Mouse (Mus musculus) CD4-positive, CD25-positive, alpha-beta regulatory T cell, adult 4 months (primary cell): Measurements from ENCODE around the gene Matn4. TPM values are rescaled to one million over a fixed set of nuclear protein-coding genes. Genes with fewer than 3 reads are reported as not detected.

Experiments
- ATAC-seq: one replicate; pipeline ENCODE4 v1.8.0; 2017
- polyA plus RNA-seq, 2 experiments: library from polyadenylated mRNA; unstranded; fragments of 100-300 nt; shearing (Covaris generic); gene quantifications; one replicate each; pipeline ENCODE4 v1.2.1; 2017

Gene Matn4
- polyA plus RNA-seq, 2 experiments from 2014 or later, result not detected

DNA sequence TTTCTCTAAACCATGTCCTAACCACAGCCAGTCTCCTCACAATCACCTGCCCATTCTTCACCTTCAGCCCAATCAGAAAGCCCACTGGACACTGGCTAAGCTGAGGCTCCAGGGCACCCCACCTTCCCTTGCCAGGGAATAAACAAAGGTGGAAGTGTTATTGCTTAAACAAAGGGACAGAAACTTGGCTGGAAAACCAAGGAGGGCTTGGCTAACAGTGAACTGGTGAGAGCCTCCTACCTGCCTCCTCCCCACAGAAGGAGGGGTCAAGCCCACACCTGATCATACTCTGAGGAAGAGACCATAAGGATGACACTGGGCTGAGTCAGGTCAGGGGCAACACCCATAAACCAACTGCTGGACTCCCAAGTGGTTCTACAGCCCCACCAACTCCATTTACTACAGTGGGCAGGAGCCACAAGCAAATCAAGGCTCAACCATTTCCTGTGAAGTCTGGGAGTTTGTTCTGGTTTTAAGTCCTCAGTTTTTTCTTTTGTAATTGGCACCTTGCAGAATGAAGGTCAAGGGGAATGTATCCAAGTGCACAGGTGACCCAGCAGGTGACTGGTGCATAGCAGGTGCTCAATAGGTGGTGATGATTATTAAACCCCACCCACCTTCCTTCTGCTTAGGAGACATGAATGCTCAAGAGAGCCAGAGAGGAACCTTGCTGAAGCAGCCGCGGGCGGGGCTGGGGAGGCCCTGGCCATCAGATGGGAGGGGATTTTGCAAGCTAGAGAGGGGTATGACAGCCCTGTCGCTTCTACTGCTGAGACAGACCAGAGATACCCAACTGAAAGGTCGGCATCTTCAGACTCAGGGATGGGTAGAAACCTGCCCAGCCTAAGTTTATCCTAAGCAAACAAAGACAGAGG is 30.5 kb upstream of the Matn4 start:
- no peak for ATAC-seq

DNA sequence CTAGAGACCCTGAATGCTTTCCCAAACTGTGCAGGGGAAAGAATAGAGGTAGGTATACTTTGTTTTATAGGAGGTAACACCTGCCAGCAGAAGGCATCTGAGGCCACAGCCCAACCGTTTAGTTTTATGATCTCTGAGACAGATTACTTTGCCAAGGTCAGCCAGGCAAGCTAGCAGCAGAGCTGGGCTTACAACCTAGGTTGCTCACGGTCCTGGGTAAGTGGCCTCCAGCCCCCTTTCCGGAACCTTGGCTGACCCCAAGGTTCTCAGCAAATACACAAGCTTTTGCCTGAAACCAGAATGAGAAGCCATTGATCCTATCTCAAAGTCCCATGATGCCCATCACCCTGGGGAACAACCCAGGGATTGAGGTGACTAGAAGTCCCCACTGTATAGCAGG is 29.7 kb upstream of the Matn4 start:
- no peak for ATAC-seq

DNA sequence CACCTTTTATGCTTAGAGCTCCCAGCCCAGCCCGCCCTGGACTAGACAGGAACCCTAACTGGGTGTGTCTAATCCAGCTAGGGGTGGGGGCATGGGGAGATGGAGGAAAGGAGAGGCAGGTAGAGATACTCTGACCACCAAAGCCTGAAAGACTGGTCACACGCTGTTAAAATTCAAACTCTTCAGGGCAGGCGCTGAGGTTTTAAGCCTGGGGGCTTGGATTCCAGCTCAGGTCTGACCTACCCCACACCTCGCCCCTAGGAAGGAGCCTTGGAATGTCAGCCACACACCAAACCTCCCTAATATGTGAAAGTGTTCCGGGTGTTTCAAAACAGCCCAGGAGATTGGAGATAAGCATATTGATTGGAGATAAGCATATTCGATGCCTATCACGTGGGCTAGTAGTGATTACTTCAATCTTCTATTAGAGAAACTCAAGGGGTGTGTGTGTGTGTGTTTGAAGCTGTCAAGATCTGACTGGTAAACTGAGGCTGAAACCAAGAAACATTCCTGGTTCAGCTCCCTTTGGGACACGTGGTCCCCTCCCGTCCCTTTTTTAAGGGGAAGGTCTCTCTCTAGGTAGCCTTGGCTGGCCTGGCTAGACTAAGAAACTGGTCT is 28.4 kb upstream of the Matn4 start:
- no peak for ATAC-seq

DNA sequence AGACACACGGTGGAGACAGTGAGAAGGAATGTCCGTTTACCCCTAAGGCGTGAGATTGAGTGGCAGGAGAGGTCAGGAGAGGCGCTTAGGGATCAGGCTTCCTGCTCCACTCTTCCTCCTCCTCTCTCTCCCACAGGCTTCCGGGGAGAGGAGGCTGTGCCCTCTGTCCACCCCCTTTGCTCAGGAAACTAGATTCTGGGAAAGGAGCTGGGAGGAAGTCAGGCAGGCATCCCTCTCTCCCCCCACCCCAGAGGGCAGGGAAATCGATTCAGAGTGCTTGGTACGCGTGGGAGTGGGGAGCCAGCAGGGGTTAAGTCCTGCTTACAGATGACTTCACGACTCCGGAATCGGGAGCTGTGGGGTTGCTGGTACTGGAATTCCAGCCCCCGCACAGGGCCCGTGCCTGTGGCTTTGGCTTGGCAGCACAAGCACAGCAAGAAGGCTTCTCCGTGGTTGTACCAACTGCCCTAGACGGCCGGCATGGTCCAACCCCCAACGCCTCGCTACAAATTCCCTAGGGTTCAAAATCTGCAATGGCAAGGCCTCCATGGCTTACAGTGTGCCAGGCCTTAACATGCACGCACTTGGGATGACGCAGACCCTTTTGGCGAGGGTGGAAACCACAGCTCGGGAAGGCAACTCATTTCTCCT is 27.7 kb upstream of the Matn4 start:
- ATAC-seq, result no peak

DNA sequence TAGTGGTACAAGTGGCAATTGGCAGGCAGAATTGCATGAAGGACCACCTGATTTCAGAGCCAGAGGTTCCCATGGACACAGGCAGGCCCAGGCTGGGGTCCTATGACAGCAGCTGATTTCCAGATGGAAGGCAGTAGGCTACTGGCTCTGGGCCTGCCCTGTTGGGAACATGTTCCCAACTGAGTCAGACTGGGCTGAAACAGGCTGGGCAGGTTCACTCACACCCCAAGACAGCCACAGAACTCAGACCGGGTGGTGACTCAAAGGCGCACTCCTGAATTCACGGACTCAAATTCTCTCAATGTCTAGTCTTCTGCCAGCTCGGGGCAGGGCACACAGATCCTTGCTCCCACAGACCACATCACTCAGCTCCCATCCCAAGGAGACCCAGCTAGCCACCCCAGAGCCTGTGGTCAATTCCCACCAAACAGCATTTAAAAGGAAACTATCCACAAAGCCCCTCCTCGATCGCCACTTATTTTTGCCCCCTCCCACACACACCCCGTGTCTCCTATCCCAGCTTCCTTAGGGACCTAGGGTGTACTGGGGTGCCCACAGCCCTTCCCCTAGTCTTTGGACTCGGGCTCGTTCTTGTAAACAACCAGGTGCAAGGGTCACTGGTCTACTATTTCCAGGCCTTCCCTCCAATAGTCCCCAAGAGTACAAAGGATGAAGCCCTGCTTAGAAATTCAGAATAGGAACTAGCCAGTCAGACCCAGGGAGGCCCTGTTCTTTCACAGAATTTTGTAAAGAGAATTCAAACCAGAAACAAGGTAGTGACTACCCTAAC is 26.9 kb upstream of the Matn4 start:
- no peak for ATAC-seq

DNA sequence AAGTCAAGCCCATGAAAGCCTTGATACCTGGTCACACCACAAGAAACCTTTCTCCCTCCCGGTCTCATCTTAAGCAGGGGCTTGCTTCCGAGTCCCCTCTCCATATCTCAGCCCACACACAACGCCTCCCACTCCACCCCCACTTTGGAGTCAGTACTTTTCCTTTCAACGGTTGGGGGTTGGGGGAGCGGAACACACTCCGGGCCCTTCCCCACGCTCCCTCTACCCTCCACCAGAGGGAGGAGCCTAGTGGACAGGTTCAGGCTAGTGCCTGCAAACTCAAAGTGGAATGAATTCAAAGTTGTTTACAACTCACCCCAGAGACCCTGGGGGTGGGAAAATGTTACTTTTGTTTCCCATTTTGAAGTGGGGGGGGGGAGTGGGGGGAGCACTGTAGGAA is 25.7 kb upstream of the Matn4 start:
- ATAC-seq, result no peak

DNA sequence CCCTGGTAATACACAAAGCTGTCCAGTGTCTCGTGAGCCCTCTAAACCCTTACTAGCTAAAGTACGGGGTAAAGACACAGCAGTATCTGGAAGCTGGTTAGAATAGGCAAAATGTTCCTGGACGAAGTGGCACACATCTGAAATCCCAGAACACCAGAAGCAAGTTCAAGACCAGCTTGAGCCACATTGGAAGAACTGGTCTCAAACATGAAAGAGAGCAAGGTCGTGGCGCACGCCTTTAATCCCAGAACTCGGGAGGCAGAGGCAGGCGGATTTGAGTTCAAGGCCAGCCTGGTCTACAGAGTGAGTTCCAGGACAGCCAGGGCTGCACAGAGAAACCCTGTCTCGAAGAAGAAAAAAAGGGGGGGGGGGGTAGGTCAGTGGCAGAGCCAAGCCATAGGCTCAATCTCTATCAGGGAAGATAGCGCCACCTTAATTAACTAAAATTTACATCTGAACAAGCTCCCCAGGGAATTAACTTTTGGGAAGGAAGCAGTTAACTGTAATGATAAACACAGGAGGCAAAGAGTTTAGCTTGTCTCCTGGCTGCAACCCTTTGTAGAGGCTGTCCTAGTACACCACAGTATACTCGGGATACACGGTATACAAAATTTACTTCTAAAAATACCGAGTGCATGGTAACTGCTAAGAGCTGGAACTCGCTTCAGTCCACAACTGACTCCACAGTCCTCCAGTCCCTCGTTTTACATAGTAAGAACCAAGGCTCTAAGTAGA is 25.1 kb upstream of the Matn4 start:
- ATAC-seq, result no peak

DNA sequence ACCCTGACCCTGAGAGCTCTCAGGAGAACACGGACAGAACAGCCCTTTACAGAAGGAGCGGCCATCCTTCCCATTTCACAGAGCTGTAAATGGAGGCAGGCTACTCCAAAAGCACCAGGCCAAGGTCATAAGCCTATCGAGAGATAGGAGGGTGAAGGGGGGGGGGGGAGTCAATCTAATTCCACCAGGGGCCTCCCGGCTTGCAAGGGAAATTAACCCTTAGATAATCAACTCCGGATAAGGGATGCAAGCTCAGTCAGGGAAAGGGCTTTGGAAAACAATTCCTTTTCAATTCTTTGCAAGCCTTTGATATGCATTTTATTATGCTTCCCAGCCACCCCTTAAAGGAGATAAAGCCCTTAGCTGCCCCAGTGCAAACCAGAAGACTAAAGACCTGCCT is 23.5 kb upstream of the Matn4 start:
- ATAC-seq, result no peak

DNA sequence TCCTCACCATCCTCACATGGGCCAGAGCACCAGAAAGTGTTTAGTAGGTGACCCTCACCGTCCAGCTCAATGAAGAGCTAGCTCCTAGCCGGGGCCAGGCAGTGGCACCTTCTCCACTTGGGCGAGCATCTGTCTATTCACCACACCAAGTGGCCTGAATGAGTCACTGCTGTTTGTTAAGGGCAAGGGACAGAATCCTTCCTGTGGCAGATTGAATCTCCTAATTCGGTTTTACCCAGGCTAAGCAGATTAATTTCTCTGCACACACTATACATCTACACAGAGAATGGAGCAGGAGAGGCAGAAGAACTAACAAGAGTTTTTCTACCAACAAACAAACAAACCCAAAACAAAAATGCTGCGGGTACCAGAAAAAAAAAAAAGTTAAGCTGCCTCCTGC is 22.0 kb upstream of the Matn4 start:
- ATAC-seq, result no peak

DNA sequence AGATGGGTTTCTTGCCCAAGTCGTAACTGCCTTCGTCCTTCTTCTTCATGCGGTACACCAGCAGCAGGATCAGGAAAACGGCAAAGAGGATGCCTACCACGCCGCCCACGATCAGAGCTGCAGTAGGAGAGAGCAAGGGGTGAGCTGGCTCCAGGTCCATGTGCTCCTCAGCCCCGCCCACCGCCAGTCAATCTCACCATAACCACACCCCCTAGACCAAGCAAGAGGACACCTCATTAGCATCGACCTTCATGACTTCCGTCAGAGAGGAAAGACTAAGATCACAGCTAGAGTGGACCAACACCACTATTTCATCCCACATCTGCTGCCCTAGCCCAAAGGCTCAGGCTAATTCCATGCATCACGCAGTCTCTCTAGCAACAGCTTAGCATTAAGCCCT is 21.2 kb upstream of the Matn4 start:
- ATAC-seq, result no peak

DNA sequence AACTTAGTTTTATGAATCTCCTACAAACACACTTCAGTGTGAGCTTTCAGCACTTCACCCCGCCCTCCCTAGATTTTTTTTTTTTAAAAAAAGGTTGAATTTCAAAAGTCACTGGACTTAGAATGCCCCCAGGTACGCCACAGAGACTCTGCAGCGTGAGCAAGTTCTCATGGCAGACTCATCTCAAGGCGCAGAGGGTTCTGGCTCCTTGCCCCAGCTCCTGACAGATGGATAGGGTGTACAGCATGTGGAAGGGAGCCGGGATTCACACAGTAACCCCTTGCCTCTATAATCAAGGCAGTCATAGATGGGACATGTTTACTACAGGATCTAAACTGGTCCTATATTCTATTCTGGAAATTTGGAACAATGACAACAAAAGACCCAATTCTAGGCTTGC is 20.4 kb upstream of the Matn4 start:
- no peak for ATAC-seq

DNA sequence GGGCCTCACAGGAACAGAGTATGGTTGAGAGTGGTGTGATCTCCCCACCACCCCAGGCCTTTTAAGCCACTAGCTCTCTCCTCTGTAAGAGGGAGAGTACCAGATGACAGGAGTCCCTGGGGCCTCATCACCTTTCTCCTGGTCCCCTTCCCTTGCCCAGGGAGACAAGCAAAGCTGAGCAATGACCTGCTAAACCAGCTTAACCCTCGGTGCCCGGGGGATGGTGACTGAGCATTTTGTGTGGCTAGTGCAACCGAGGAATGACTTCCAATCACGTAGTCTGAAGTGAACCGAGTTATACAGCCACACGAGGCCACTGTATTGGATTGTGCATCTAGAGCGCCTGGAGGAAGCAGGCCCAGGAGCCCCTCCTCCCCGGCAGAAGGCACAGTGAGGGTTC is 19.4 kb upstream of the Matn4 start:
- no peak for ATAC-seq

DNA sequence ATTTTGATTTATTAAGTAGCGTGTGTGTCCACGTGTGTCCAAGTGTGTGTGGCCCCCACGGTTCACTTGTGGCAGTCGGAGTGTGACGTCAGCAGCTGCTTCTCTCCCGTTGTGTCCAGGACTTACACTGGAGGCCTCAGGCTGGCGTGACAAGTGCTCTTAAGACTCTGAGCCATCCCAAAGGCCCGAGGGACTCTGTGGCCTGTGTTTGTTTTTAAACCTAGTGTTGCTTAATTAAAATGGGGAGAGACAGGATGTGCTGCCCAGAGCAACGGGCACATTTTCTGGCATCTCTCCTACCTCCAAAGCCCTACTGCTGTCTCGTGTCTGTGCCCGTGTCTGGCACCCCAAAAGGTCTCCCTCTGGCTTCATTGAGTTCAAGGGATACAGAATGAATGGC is 18.5 kb upstream of the Matn4 start:
- no peak for ATAC-seq

DNA sequence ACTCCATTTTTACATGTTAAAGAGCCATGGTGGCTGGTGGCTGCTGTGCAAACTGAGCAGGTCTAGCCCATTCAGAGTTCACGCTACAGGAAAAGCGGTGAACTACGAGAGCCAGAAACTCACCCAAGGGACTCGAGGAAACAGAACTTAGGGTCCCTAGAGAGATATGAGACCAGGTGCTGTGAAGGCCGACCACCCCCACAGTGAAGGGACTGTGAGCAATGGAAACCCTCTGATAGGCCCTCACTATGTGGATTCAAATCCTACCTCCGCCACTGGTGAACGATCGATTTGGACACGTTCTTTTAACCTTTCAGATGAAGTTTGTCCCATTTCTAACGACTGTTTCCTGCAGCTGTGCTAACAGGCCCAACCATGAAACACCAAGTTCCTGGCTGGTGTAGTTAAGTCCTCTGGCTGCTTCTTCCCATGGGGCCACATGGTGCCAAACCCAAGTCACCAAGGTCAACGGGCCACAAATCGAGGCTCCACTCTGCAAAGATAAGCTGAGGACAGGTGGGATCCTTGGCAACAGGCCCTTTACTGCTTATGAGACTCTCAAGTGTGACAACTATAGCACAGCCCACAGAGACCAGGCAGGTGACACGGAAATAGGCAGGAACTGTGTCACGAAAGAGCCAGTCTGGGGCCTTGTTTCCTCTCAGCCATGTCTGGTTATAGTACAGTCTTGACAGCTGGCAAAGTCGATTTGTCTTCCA is 17.9 kb upstream of the Matn4 start:
- ATAC-seq, result no peak

DNA sequence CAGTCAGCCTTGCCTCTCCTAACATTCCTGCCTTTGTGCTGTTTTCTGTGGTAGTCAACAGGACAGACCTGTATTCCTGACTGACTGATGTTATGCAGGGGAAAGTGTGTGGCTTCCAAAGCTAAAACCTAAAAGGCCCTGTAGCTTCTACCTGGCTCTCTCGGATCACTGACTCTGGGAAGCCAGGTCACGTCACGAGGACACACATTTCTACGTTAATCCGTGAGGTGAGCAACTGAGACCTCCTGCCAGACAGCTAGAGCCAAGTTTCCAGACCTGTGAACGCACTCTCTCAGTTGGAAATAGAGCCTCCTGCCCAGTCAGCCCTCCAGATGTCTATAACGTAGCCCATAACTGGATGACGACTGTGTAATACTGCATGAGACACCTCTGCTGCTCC is 17.0 kb upstream of the Matn4 start:
- ATAC-seq, result no peak

DNA sequence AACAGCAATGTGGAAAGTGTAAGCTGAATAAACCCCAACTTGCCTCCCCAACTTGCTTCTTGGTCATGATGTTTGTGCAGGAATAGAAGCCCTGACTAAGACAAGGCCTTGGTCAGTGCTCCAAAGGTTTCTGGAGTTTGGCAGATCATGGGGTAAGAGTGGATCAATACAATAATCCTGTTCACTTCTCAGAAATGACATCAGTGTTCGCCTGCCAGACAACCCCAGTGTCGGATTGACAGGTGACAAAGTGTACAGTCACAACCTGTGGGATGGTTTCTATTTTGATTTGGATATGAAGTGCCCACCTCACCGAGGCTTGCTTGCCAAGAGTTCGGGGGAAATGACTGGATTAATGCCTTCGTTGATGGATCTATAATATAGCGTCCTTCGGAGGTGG is 16.3 kb upstream of the Matn4 start:
- ATAC-seq, result no peak

DNA sequence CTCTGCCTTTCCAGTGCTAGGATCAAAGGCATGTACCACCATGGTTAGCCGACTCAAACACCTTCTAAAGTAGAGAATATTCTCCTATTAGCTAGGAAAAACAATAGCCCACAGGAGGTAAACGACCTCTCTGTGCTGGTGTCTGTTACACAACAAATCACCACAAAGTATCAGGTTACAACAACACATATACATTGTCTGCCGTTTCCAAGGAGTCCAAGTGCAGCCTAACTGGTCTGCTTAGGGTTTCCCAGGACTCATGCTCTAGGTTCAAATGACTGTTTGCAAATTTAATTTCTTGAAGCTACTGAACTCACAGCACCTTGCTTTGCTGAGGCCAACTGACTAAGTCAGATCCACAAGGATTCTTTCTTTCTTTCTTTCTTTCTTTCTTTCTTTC is 14.5 kb upstream of the Matn4 start:
- no peak for ATAC-seq

DNA sequence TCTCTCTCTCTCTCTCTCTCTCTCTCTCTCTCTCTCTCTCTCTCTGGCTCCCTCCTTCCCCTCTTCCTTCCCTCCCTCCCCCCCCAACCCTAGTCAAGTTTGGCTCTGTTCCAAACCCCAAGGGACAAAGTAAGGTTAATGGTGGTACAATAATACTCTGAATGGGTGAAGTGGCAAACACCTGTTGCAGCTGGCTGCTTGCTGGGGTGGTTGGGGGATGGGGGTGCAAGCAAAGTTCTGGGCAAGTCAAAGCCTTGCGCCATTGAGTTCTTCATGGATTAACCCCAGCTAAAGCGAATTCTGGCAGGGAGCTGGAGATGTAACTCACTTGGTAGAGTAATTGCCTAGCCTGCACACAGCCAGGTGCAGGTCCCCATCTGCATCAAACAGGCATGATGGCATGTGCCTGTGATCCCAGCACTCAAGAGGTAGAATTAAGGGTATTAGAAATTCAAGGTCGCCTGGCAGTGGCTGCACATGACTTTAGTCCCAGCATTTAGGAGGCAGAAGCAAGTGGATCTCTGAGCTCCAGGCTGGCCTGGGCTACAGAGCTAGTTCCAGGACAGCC is 13.4 kb upstream of the Matn4 start:
- no peak for ATAC-seq

DNA sequence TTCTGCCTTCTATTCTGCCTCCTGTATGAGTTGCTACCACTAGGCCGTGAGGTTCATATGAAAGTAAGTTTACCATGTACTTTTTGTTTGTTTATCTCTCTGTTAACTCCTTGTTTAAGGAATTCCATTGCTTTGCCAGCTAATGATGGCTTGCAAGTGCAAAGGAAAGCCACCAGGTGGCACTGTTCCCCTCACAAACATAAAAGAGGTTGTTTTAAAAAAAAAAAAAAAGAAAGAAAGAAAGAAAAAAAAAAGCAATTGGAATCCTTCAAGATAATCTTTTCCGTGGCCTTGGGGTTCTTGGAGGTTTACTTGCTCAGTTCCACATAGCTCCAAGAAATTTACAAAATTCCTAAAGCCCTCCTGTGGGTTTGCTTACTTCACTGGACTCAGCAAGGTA is 12.2 kb upstream of the Matn4 start:
- ATAC-seq, result no peak

DNA sequence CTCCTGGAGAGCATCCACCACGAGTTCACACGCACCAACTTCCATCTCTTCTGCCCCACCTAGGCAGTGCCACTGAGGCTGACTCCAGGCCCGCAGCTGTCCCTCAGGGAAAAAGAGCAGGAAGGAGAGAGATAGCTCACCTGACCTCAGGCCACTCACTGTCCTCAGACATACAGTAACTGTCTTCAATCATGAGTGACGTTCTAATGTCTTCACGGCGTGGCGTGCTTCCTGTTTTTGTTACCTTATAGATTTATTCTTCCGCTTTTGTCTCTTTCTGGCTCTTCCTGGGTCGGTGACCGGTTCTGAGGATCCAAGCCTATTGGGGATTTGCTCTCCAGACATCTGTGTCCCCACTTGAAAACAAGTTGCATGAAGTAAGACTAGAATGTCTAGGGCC is 9.6 kb upstream of the Matn4 start:
- ATAC-seq, result no peak

DNA sequence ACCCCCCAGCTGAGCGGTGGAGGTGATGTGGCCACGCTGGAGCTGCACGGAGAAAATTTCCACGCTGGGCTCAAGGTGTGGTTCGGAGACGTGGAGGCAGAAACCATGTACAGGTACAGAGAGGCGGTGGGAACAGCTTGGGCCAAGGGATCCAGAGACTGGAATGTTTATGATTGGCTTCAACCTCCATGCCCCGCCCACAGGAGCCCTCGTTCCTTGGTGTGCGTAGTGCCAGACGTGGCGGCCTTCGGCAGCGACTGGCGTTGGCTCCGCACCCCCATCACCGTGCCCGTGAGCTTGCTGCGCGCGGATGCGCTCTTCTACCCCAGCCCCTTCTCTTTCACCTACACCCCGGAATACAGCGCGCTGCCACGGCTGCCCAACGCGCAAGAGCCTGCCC is 9.2 kb upstream of the Matn4 start:
- no peak for ATAC-seq
